Mouse (Mus musculus) right cerebral cortex, postnatal 14 days (tissue): ENCODE results near the gene Vmn1r9.
"Not testable (repeated sequence)": the region's sequence is repeated elsewhere in the genome, so short reads cannot be mapped to it uniquely, and the experiment has no call there.

ENCODE experiments used
- DNase-seq: peaks from one replicate; pipeline ENCODE4 v3.0.0; 2022

Vmn1r9 gene

GRCm38 (mm10) chr6:57066487-57066886 lies at the start of gene Vmn1r9:
TSS of gene Vmn1r9 (plus strand) at chr6:57066787.
- DNase-seq = no peak

GRCm38 (mm10) chr6:57025224-57025623 lies 41.4 kb upstream of the Vmn1r9 start, which contains the start of gene Vmn1r7:
TSS of gene Vmn1r7 (minus strand) at chr6:57025324.
- not testable (repeated sequence) for DNase-seq

GRCm38 (mm10) chr6:57031984-57032383 lies 34.6 kb upstream of the Vmn1r9 start, which contains the start of gene Vmn1r8:
TSS of gene Vmn1r8 (plus strand) at chr6:57032284.
- DNase-seq = no peak

- DNase-seq = no peak
Observed at GRCm38 (mm10) chr6:57034674-57035073, 31.9 kb upstream of the Vmn1r9 start.

- DNase-seq = no peak
Observed at GRCm38 (mm10) chr6:57063730-57064129, 2.9 kb upstream of the Vmn1r9 start.

GRCm38 (mm10) chr6:57106358-57106757 lies 39.8 kb downstream of the Vmn1r9 start:
- DNase-seq = no peak

GRCm38 (mm10) chr6:57109154-57109553 lies 42.6 kb downstream of the Vmn1r9 start, which contains the start of gene Vmn1r10:
TSS of gene Vmn1r10 (plus strand) at chr6:57109454.
- no peak for DNase-seq
